Mouse (Mus musculus): ENCODE data around the gene Fam83b. TPM values are rescaled to one million over a fixed set of nuclear protein-coding genes. Genes with fewer than 3 reads are reported as not detected.

The Fam83b gene
- polyA plus RNA-seq, 1 experiment: 3.7 TPM

- H3K4me3 ChIP-seq (ENCODE audit: low read depth, low read length): no peak overlapping the region
- H3K27ac ChIP-seq (ENCODE audit: insufficient read depth, low read length): no peak overlapping the region
- H3K4me1 ChIP-seq (ENCODE audit: control insufficient read depth, insufficient read depth, low read length): no peaks in the 10 kb centered on the region
- H3K27me3 ChIP-seq (ENCODE audit: control insufficient read depth, insufficient read depth, low read length, poor library complexity, severe bottlenecking): no peaks in the 10 kb centered on the region
- no peak for TF ChIP-seq CTCF (IDR thresholded peaks at IDR 0.05; ENCODE audit: low read depth, low read length)
- TF ChIP-seq POLR2A (IDR thresholded peaks at IDR 0.05; ENCODE audit: insufficient read depth, low read length): no peak
- no peak for TF ChIP-seq EP300 (IDR thresholded peaks at IDR 0.05; ENCODE audit: insufficient read depth, low read depth, low read length)
- no peak overlapping the region for H3K9ac ChIP-seq (ENCODE audit: low read depth, poor library complexity, severe bottlenecking)
- no peaks in the 10 kb centered on the region for H3K9me3 ChIP-seq (replicated peaks; ENCODE audit: control insufficient read depth, insufficient read depth, low read length, poor library complexity, severe bottlenecking)
- H3K36me3 ChIP-seq (ENCODE audit: control insufficient read depth, insufficient read depth, low read length, poor library complexity, severe bottlenecking): no peaks in the 10 kb centered on the region
Observed at GRCm38 (mm10) chr9:76461547-76461946, 105.4 kb downstream of the Fam83b start.

GRCm38 (mm10) chr9:76455703-76456102, 111.2 kb downstream of the Fam83b start:
- no peaks in the 10 kb centered on the region for H3K9me3 ChIP-seq (replicated peaks; ENCODE audit: control insufficient read depth, insufficient read depth, low read length, poor library complexity, severe bottlenecking)
- no peak overlapping the region for H3K4me3 ChIP-seq (ENCODE audit: low read depth, low read length)
- no peaks in the 10 kb centered on the region for H3K36me3 ChIP-seq (ENCODE audit: control insufficient read depth, insufficient read depth, low read length, poor library complexity, severe bottlenecking)
- H3K27me3 ChIP-seq (ENCODE audit: control insufficient read depth, insufficient read depth, low read length, poor library complexity, severe bottlenecking): no peaks in the 10 kb centered on the region
- no peak overlapping the region for H3K9ac ChIP-seq (ENCODE audit: low read depth, poor library complexity, severe bottlenecking)
- H3K27ac ChIP-seq (ENCODE audit: insufficient read depth, low read length): no peak overlapping the region
- TF ChIP-seq CTCF (IDR thresholded peaks at IDR 0.05; ENCODE audit: low read depth, low read length) (no peak), EP300 (IDR thresholded peaks at IDR 0.05; ENCODE audit: insufficient read depth, low read depth, low read length) (no peak), POLR2A (IDR thresholded peaks at IDR 0.05; ENCODE audit: insufficient read depth, low read length) (no peak)
- H3K4me1 ChIP-seq (ENCODE audit: control insufficient read depth, insufficient read depth, low read length): no peaks in the 10 kb centered on the region

Other genes starting within 250 kb of the Fam83b start
- not detected in 2 replicates for gene Hcrtr2, start 243.3 kb downstream of the Fam83b start, polyA plus RNA-seq (2011; ENCODE audit: insufficient read depth, insufficient read length, low read depth, missing spikeins)

All from ES-Bruce4 (cell line).